18 mouse cellular contexts compared by ENCODE assay signal in the genomic region with DNA sequence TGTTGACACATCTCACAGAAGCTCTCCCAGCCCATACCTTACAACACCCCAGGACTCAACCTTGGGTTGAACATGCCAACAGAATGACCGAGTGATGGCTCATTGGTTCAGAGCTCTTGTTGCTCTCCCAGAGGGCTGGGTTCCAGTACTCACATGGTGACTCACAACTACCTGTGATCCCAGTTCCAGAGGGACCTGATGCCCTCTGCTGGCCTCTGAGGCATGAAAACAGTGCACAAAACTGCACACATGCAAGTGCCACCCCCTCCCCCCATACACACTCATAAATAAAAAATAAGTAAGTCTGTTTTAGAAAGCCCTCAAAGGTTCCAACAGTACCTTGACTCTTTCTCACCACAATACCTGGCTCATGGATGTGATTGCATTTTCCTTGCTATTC. TPM values are rescaled to one million over a fixed set of nuclear protein-coding genes. Genes with fewer than 3 reads are reported as not detected.
DNase-seq lines count a peak whose midpoint lies in the region; ATAC-seq and TF ChIP-seq lines count a peak whose summit lies in the region.
"Had no signal": no experiment of that assay in that cellular context is flagged by ENCODE, and none has a peak within 500 bp of the region (broad histone marks: within the 10 kb centered on the region; RNA-seq: fewer than 3 reads in every experiment).

No protein-coding gene starts in this region.

- no peak overlapping the region for H3K4me3 ChIP-seq in layer of hippocampus, adult 2 months
- no peak overlapping the region for H3K4me3 ChIP-seq in gastrocnemius, adult 2 months
- H3K4me3 ChIP-seq: forebrain, embryonic 15.5 days; heart, embryonic 15.5 days; hindbrain, embryonic 10.5 days; limb, embryonic 10.5 days; liver, embryonic 13.5 days had no signal

- ATAC-seq in CD4-positive, CD25-positive, alpha-beta regulatory T cell, adult 4 months: no peak
- ATAC-seq: forebrain, embryonic 15.5 days; inflammation-experienced regulatory T-cells, adult 6 months had no signal

- TF ChIP-seq CTCF in layer of hippocampus, adult 2 months (conservative IDR thresholded peaks at IDR 0.05): peak; percentile 65
- no peak for TF ChIP-seq CTCF in gastrocnemius, adult 2 months (IDR thresholded peaks at IDR 0.05)

- intact Hi-C loops in gastrocnemius, adult 2 months (cut with DNase I): no loop called here

- no peak overlapping the region for H3K27ac ChIP-seq in layer of hippocampus, adult 2 months
- no peak overlapping the region for H3K27ac ChIP-seq in gastrocnemius, adult 2 months
- H3K27ac ChIP-seq: forebrain, embryonic 15.5 days; heart, embryonic 15.5 days; hindbrain, embryonic 10.5 days; limb, embryonic 10.5 days; liver, embryonic 13.5 days had no signal

- DNase-seq in cerebellum, adult 9-11 months: peak; percentile 37
- DNase-seq in cerebellum, adult 11 months: no peak
- DNase-seq in layer of hippocampus, adult 2 months (ENCODE audit: low spot score in 2 of 2): no peak
- no peak for DNase-seq in layer of hippocampus, postnatal 25 days (ENCODE audit: extremely low spot score in 1 of 2, low spot score in 1 of 2)
- DNase-seq in ES-CJ7 (ENCODE audit: low read depth, low spot score): peak; percentile 7
- peak; percentile 57 to 64 for DNase-seq in cerebellum, postnatal 14 days
- no peak for DNase-seq in gastrocnemius, adult 2 months
- DNase-seq: B cell, adult 2 months; liver, embryonic 13.5 days; thymus, postnatal 14 days had no signal

RNA-seq across cellular contexts. Expression of a gene that starts 2.4 kb away (rescaled TPM):
- 100 to 1,000 TPM; 135 to 141 TPM for total RNA-seq in layer of hippocampus, adult 2 months (2021)
- total RNA-seq in layer of hippocampus, postnatal 25 days (2021): 100 to 1,000 TPM; 130 to 140 TPM
- 1 to 10 TPM; 2.4 to 3.2 TPM for total RNA-seq in gastrocnemius, adult 2 months (2021)
- not detected for polyA plus RNA-seq in CD4-positive, CD25-positive, alpha-beta regulatory T cell, adult 4 months (2017; shearing (Covaris generic))
- total RNA-seq: granulocyte monocyte progenitor cell, adult 5-6 weeks; megakaryocyte progenitor cell, adult 5-6 weeks had no signal
- polyA plus RNA-seq: inflammation-experienced regulatory T-cells, adult 6 months had no signal

Comparison
In these comparisons a context has a peak if more than half of its experiments do, and no peak if none do; other contexts are left out.
1. DNase-seq: peak in cerebellum, adult 9-11 months (single experiment), ES-CJ7 (single experiment) and cerebellum, postnatal 14 days (2 of 2); none in cerebellum, adult 11 months (single experiment), layer of hippocampus, adult 2 months (0 of 2), layer of hippocampus, postnatal 25 days (0 of 2) and gastrocnemius, adult 2 months (single experiment).
2. RNA of a gene that starts 2.4 kb away (total RNA-seq): 135 to 141 TPM in layer of hippocampus, adult 2 months and 130 to 140 TPM in layer of hippocampus, postnatal 25 days; 2.4 to 3.2 TPM in gastrocnemius, adult 2 months; every median in the first group is over 10 times any median in the second.